Mouse (Mus musculus) liver, adult (tissue): Measurements from ENCODE around the gene Serpinb9.

ENCODE experiments used
- GATA4 ChIP-seq: IDR thresholded peaks from 2 replicates; pipeline ENCODE4 v1.6.1; 2014; ENCODE audit warnings: mild to moderate bottlenecking, low read length; ENCODE audit not compliant: insufficient replicate concordance

Gene Serpinb9

DNA sequence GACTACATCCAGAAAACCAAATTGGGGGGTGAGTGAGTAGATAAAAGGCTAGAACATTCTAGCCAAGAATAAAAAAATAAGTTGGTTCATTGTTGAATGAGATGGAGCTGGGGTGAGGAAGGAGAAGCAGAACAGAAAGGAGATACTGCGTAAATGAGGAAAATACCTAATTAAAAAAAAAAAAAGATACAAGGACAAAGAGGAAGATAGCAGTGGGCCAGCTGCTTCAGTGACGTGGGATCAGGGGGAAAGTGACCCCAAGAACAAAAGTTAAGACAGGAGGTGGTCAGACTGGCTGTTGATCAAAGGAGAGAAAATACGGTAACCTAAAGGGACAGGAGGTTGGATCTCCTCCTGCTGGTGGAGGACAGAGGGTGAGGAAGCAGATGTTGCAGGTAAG is at the start of gene Serpinb9:
Gene Serpinb9, plus strand, starts transcription at position 301 of the 400 bp plus-strand sequence.
- TF ChIP-seq GATA4, result no peak

- no peak for TF ChIP-seq GATA4
These were observed 46.5 kb upstream of the Serpinb9 start for GRCm38 (mm10) chr13:32956537-32956936.

GRCm38 (mm10) chr13:32957917-32958316 is 45.1 kb upstream of the Serpinb9 start:
- TF ChIP-seq GATA4, result no peak

GRCm38 (mm10) chr13:32963990-32964753 is 38.9 kb upstream of the Serpinb9 start:
- TF ChIP-seq GATA4, result no peak

DNA sequence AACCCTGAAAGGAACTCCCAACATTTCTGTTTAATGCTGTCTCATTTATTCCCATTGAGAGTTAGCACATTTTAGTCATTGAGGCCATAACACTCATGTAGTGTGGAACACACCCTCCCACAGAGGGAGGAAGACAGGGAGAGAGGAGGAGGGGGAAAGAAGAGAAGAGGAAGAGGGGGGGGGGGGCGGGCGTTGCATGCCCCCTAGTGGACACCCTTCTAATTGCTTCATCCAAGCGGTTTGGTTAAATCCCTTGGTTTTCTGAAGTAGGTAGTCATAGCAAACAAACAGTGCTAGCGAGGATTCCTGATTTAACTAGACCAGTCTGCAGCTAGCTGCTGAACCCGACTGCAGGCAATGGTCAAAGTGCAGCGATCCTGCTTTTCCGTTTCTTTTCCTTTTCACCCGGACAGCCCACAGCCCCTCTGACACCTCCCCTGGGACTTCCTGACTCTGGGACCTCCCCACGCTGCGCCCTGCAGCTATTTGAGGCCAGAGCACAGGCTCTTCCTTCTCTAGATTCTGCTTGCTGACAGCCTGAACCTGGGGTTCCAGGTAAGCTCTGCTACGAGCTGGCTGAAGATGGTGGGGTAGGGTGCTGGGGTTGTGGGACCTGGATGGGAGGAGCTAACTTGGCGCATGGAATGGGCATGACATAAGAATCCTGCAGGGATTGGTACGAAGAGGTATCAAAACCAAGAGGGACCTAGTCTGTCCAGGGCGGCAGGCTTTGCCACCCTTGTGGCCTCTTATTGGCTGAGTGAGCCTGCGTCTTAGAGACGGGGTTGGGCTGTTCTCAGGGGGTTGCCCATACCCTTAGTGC is 37.9 kb upstream of the Serpinb9 start, which contains the start of gene Serpinb6b:
Gene Serpinb6b, plus strand, starts transcription at position 221 of the 823 bp plus-strand sequence.
- TF ChIP-seq GATA4, result no peak

DNA sequence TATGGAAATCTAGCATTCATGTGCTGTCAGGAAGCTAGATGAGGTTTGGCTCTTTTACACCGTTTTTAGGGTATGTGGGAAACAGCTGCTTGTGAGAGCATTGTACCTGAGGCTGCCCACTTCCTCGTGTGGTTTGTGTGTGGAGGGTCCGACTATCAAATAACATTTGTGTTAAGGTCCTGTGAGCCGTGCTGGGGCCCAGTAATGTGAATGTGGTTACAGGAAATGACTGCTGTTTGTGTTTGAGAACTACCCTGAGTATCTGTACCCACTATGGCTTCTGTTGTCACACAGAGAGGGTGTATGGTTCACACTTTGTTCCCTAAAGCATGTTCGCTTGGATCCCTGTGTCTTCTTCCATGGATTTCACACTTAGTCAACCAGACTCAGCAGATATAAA is 36.9 kb upstream of the Serpinb9 start:
- no peak for TF ChIP-seq GATA4

GRCm38 (mm10) chr13:32967233-32967632 is 35.8 kb upstream of the Serpinb9 start:
- no peak for TF ChIP-seq GATA4

GRCm38 (mm10) chr13:32968353-32968984 is 34.6 kb upstream of the Serpinb9 start:
- no peak for TF ChIP-seq GATA4

- TF ChIP-seq GATA4, result no peak
These were observed 33.9 kb upstream of the Serpinb9 start for GRCm38 (mm10) chr13:32968996-32969640.

DNA sequence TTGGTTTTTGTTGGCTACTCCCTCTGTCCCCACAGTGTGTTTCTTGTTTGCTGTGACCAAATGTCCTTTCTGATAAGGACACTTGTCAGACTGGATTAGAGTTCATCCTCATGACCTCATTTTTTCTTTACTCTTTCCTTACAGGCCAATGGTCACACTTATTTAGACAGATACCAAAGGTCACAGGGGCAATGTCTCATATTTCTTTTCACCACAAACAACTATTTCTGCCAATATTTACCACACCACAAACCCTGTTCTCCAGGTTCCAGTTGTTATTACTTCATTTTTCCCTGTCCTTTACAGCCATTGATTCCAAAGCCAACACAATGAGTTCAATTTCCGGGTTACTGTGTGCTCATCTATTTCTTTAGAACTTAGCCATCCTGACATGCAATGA is 33.4 kb upstream of the Serpinb9 start:
- no peak; the same call in 1 of the 2 replicates for TF ChIP-seq GATA4

- TF ChIP-seq GATA4, result no peak
These were observed 32.3 kb upstream of the Serpinb9 start for GRCm38 (mm10) chr13:32970776-32971175.

DNA sequence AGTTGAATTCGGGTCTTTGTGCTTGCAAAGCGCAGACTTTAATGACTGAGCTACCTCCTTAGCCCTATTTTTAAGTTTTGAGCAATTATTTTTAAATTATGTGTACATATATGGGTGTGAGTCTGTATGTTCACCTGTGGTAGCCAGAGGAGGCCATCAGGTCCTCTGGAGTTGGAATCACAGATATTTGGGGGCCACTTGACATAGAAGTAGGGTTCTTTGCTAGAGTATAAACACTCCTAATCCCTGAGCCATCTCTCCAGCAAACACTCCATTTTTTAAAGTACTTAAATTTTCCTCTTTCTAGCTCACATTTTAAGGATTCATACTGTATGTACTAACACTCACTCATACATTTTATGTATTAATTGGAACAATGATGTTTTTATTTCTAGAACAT is 28.8 kb upstream of the Serpinb9 start:
- TF ChIP-seq GATA4, result no peak

- no peak for TF ChIP-seq GATA4
These were observed 28.1 kb upstream of the Serpinb9 start for GRCm38 (mm10) chr13:32974889-32975460.

- no peak for TF ChIP-seq GATA4
These were observed 27.3 kb upstream of the Serpinb9 start for GRCm38 (mm10) chr13:32975710-32976109.

DNA sequence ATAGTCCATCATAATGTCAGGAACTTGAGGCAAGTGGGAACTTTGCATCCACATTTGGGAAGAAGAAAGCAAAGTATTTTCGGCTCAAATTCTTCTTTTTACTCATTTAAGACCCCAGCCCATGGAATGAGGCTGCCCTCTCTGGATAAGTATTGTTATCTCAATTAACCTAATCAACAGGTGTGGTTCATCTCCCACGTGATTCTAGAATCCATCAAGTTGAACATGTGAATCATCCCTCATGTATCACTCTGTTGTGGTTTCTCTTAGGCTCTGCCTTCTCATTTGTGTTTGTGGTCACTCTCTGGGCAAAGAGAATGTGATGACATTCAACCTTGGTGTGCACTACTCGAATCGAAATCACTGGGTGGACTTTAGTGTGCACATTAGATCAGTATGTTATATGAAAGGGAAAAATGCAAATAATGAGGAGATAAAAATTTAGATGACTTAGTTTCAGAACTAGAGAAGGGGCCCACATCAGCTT is 20.5 kb upstream of the Serpinb9 start:
- no peak for TF ChIP-seq GATA4
